Mouse (Mus musculus): ENCODE data around the gene Sema6d.

The Sema6d gene

GRCm38 (mm10) chr2:124602379-124602913, 512.7 kb downstream of the Sema6d start:
- CTCF ChIA-PET: no interaction called here

DNA sequence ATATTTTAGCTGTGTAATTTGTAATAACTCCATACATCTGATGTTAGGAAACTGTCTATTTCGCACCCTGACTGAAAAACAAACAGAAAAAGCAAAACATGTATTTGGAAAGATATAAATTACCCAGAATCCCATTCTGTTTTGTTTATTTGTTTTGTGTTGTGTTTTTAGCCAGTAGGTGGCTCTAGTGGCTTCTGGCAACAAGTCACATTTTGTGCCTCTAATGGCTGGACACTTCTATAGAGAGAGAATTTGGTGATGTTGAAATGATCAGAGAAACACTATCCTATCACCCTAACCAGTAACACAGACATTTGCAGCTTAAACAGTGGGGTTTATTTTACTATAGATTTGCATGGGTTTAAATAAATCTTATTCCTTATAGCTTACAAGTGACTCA, 515.6 kb downstream of the Sema6d start:
- ChIA-PET POLR2A (no interaction called here), CTCF (no interaction called here)

More at GRCm38 (mm10) chr2:124602379-124602913, 512.7 kb downstream of the Sema6d start:
- POLR2A ChIA-PET: no interaction called here

- ChIA-PET POLR2A (no interaction called here), CTCF (no interaction called here)
These were observed 518.2 kb downstream of the Sema6d start for GRCm38 (mm10) chr2:124607986-124608385.

GRCm38 (mm10) chr2:124608546-124608945, 518.8 kb downstream of the Sema6d start:
- CTCF ChIA-PET: no interaction called here
- POLR2A ChIA-PET: interaction anchor here in 1 of 4 experiments (0.7 kb wide), 1 partner anchor 422 kb away, joined by 5 read pairs; no protein-coding TSS in a partner anchor

DNA sequence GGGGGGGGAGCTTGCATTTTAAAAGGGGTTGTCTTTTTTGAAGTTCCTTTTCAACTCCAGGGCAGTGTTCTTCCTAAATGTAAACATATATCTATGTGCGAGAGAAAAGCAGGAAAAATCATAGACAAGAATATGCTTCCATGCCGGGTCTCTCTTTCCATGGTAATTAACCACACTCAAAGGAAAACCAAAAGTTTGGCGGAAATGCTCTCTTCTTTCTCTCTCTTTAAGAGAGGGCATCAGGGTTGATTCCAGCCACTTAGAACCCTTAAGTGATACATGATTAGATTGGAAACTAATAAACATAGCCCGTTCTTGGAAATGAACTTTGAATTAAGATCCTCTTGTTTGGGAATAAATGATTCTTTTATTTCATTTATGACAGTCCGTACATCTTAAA, 519.2 kb downstream of the Sema6d start:
- ChIA-PET POLR2A (interaction anchor here in 1 of 4 experiments (0.7 kb wide), 1 partner anchor 421 kb away, joined by 5 read pairs; no protein-coding TSS in a partner anchor), CTCF (interaction anchor here in 1 of 4 experiments (1.0 kb wide), 1 partner anchor 204 kb away, joined by 3 read pairs; no protein-coding TSS in a partner anchor)

DNA sequence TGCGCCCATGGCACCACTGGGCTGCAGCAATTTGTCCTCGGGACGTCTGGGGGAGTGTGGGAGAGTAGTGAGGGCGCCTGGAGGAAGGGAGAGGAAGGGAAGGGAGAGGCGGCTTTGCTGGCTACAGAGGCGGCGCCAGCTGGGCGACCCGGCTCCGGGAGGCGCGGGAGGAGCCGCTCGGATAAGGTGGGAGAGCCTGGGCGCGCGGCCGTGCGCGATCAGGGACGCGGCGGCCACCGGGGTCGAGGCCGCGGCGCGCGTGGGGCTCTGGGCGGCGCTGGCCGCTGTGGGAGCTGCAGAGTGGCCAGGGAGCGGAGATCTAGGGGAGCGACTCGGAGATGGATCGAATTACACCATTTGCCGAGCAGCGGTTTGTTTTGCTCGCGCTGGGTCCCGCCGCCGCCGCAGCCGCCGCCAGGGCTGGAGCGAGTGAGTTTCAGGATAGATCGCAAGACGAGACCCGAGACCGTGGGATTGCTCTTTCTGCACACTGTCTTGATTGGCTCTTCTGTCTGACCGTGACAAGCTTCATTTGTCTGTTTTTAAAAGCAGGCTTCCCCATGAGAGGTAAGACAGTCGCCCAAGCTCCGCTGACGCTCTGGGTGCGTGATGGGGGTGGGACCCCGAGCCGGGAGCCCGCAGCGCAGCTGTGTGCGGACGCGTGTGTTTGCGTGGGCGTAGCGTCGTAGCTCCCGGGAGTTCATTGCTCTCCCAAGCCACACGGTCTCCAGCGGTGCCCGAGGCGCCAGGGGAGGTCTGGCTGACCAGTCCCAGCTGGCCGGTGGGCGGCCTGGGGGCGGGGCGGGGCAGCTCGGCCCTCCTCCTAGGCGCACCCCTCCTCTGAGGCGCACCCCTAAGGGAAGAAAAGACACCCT, 520.2 kb downstream of the Sema6d start:
- POLR2A ChIA-PET: no interaction called here
- CTCF ChIA-PET: interaction anchor here in 1 of 4 experiments (1.0 kb wide), 1 partner anchor 205 kb away, joined by 3 read pairs; no protein-coding TSS in a partner anchor

- CTCF ChIA-PET: no interaction called here
- POLR2A ChIA-PET: no interaction called here
These were observed 520.9 kb downstream of the Sema6d start for GRCm38 (mm10) chr2:124610586-124611105.

DNA sequence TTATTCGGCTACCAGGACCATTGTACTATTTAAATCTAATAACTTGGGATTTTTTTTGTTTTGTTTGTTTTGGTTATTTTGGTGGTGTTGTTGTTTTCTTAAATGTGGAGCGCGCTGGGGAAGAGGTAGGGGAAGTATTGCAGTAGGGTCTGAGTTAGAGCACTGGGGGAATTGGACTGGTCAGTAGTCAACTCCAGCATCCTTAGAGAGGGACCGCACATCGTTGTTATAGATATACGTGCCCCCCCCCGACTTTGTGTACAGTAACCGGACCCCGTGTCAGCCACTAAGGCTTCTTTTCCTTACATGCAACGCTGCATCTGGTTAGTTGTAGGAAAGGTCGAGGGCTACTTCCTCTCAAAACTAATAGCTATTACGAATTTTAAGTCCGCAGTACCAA, 521.5 kb downstream of the Sema6d start:
- POLR2A ChIA-PET: interaction anchor here in 1 of 4 experiments (0.6 kb wide), 1 partner anchor 115 kb away, joined by 7 read pairs; no protein-coding TSS in a partner anchor
- CTCF ChIA-PET: no interaction called here

- ChIA-PET POLR2A (no interaction called here), CTCF (no interaction called here)
These were observed 522.5 kb downstream of the Sema6d start for GRCm38 (mm10) chr2:124612276-124612675.

GRCm38 (mm10) chr2:124612727-124613510, 523.1 kb downstream of the Sema6d start:
- ChIA-PET POLR2A (no interaction called here), CTCF (no interaction called here)

GRCm38 (mm10) chr2:124613671-124614210, 524.0 kb downstream of the Sema6d start:
- ChIA-PET POLR2A (no interaction called here), CTCF (no interaction called here)

DNA sequence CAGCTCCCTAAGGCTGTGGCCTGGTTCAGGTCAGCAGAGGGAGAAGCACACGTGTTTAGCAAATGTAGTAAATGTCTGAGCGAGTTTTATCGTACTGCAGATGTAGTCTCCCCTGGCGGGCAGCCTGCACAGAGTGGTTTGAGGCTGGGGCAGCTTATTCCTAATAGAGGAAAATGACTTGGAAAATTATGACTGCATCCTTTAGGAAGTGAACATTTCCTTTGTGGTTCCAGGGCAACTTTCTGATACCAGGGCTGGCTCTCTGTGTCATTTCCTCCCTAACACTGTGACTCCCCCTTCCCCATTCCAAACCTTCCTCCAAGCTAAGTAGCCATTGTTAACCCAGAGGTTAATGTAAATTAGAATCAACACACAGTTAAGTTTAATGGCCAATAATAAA, 527.0 kb downstream of the Sema6d start:
- POLR2A ChIA-PET: no interaction called here
- CTCF ChIA-PET: no interaction called here

DNA sequence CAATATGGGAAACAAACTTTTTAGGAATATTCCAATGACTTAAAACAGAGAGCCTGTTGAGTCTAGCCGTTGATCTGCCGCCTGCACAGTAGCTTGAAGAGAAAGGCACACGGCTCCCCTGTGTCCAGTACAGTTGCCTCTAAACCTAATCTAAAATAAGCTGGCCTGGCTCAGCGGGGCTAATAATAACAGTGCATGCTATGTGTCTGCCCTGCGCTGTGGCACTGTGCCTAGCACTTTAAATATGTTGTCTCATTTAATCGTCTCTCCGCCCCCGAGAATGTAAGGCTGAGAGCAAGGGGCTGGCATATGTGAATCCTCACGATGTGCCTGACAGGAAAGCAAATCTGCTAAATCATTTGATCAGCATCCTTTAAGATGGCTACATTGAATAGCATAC, 527.7 kb downstream of the Sema6d start:
- ChIA-PET CTCF (no interaction called here), POLR2A (no interaction called here)

DNA sequence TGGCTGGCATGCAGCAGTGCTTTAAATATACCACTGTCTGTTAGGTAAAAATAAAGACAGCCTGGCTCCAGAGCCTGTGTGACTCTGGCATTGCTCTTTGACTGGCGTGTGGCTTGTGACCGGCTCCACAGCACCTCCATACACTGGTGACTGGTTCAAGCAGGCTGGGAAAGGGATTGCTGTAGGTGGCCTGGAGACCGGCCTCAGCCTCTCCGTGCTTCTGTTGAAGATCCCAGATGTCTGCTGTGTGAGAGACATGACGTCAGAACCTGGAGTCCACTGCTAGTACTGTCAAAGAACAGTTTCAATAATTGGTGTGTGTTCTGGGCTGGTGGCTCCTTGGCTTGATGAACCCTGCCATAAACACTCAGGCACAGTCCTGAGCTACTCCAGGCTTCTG, 528.3 kb downstream of the Sema6d start:
- CTCF ChIA-PET: interaction anchor here in 1 of 4 experiments (0.7 kb wide), 1 partner anchor 1219 kb away, joined by 6 read pairs; no protein-coding TSS in a partner anchor
- POLR2A ChIA-PET: interaction anchor here in 1 of 4 experiments (0.7 kb wide), 1 partner anchor 132 kb away, joined by 6 read pairs; no protein-coding TSS in a partner anchor

DNA sequence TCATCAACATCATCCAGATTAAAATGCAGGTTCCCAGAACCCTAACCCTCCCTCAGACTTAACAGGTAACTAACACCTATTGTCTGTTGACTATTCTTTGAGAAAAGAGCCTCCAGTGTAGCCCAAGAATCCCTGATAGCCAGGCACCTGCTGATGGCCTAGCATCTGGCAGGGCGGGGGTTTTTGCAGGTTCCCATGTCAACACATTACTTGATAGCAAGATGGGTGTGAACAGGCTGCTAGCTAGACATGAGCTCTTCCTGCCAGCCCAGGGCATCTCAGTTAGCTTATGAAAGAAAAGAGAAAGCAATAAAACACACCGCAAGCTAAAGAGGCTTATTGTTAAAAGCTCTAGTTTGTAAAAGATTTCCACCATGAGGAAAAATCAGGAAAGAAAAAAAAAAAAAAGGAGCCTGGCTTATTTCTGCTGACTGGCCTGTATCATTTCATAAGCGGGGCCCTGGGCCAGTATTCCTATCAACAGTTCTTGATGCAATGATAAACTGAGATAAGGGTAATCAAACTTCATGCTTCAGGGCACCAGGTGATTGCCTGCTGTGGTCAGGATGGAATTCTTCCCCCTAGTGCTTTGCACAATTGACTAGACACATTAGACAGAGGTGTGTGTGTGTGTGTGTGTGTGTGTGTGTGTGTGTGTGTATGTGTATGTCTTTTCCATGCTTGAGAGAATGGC, 528.9 kb downstream of the Sema6d start:
- ChIA-PET POLR2A (interaction anchor here in 1 of 4 experiments (0.7 kb wide), 1 partner anchor 133 kb away, joined by 6 read pairs; no protein-coding TSS in a partner anchor), CTCF (interaction anchor here in 1 of 4 experiments (0.7 kb wide), 1 partner anchor 1218 kb away, joined by 6 read pairs; no protein-coding TSS in a partner anchor)

DNA sequence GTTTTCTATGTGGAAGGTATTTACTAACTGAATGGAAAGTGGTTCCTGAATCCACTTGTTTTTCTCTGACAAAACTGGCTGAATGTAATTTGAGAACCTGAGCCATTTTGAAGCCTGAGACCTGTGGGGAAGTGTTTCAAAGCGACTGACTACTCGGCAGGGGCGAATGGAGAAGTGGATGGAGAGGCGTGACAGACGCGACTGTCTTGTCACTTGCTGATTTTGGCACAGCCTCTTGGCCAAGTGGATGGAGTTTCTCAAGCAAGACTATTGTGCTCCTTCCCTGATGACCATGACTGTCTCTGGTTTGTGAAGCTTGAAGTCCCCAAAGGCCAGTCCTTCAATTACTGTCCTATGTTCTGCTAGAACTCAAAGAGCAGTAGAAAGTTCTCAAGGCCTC, 530.7 kb downstream of the Sema6d start:
- POLR2A ChIA-PET: no interaction called here
- CTCF ChIA-PET: no interaction called here

DNA sequence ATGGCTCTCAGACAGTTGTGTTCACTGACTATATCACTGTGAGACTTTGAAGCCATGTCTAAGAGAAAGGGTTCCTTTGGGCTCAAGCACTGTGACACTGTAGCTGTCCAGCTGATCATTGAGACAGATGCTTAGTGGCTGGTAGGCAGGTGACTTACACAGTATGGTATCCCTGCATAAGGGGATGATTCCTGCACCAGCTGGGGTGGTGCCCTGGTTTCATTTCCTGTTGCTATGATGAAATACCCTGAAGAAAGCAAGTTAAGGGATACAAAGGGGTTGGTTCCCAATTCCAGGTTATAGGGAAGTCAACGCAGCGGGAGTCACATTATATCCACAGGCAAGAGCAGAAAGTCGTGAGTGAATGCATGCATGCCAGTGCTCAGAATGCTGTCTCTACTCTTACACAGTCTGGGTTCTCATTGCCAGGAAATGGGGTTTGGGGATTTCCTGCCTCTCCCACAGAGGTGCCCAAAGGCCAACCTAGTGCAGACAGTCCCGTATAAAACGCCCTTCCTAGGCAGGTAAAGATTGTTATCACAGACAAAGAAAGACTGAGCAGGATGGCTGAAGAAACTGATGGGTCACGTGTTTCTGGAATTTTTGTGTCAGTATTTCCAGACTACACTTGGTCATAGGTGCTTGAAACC, 532.3 kb downstream of the Sema6d start:
- POLR2A ChIA-PET: no interaction called here
- CTCF ChIA-PET: no interaction called here

GRCm38 (mm10) chr2:124624247-124624929, 534.6 kb downstream of the Sema6d start:
- CTCF ChIA-PET: no interaction called here
- POLR2A ChIA-PET: interaction anchor here in 1 of 4 experiments (0.7 kb wide), 1 partner anchor 326 kb away, joined by 5 read pairs; no protein-coding TSS in a partner anchor
